Comparison of ENCODE assay signal across 25 mouse cellular contexts in the genomic region with DNA sequence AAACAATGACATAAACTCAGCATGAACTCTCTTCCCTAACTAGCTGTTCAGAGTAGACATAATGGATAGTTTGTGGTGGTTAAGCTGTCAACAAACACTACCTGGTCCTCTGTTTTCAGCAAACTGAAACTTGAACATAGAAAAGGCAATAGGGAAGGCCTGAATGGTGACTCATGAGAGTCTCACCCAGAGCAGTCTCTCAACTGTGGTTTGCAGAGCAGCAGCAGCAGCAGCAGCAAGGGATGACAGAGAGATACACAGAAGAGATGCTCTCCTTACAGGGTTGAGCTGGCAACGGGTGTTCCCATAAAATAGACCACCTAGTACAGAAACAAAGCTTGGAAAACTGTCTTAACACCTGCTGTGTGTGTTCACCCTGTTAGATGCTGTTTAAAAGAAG.
"Had no signal": no experiment of that assay in that cellular context is flagged by ENCODE, and none has a peak within 500 bp of the region (broad histone marks: within the 10 kb centered on the region; RNA-seq: fewer than 3 reads in every experiment).

No protein-coding gene starts in this region.

- ATAC-seq: hindbrain, postnatal 0 days; intestine, postnatal 0 days; liver, embryonic 12.5 days had no signal

- H3K4me1 ChIP-seq: heart, embryonic 10.5 days; heart, embryonic 15.5 days; hindbrain, embryonic 13.5 days; hindbrain, embryonic 15.5 days; limb, embryonic 15.5 days; liver, embryonic 12.5 days had no signal

- H3K9ac ChIP-seq: heart, embryonic 13.5 days; heart, embryonic 15.5 days; hindbrain, embryonic 13.5 days; hindbrain, embryonic 15.5 days; limb, embryonic 13.5 days; limb, embryonic 15.5 days; liver, embryonic 12.5 days; liver, embryonic 14.5 days had no signal

- H3K4me3 ChIP-seq: gastrocnemius, adult 2 months; heart, embryonic 10.5 days; heart, embryonic 13.5 days; heart, embryonic 15.5 days; hindbrain, embryonic 13.5 days; hindbrain, embryonic 15.5 days; layer of hippocampus, adult 2 months; left cerebral cortex, adult 2 months; limb, embryonic 13.5 days; limb, embryonic 15.5 days; liver, embryonic 12.5 days had no signal

- H3K27ac ChIP-seq: gastrocnemius, adult 2 months; heart, embryonic 10.5 days; heart, embryonic 13.5 days; heart, embryonic 15.5 days; hindbrain, embryonic 13.5 days; hindbrain, embryonic 15.5 days; hindbrain, postnatal 0 days; layer of hippocampus, adult 2 months; left cerebral cortex, adult 2 months; limb, embryonic 13.5 days; limb, embryonic 15.5 days; liver, embryonic 12.5 days; liver, embryonic 14.5 days had no signal

- H3K4me2 ChIP-seq: heart, embryonic 13.5 days; heart, embryonic 15.5 days; hindbrain, embryonic 13.5 days; hindbrain, embryonic 15.5 days; limb, embryonic 13.5 days; limb, embryonic 15.5 days; liver, embryonic 12.5 days had no signal

- DNase-seq: gastrocnemius, adult 2 months; gastrocnemius, postnatal 10 days; gastrocnemius, postnatal 25 days; heart, adult 18-20 months; heart, postnatal 14 days; heart, postnatal 36 days; kidney, adult 18-20 months; kidney, adult 8-10 months; kidney, postnatal 10 days; kidney, postnatal 25 days; kidney, postnatal 4 days; left cerebral cortex, postnatal 4 days had no signal

- H3K36me3 ChIP-seq: heart, embryonic 13.5 days; heart, embryonic 15.5 days; hindbrain, embryonic 13.5 days; hindbrain, embryonic 15.5 days; liver, embryonic 12.5 days had no signal

- H3K27me3 ChIP-seq: heart, embryonic 13.5 days; heart, embryonic 15.5 days; hindbrain, embryonic 13.5 days; hindbrain, embryonic 15.5 days; limb, embryonic 13.5 days; limb, embryonic 15.5 days; liver, embryonic 12.5 days had no signal

- H3K9me3 ChIP-seq: heart, embryonic 10.5 days; heart, embryonic 13.5 days; heart, embryonic 15.5 days; hindbrain, embryonic 13.5 days; hindbrain, embryonic 15.5 days; limb, embryonic 13.5 days; limb, embryonic 15.5 days; liver, embryonic 12.5 days had no signal
